Mouse (Mus musculus) c-Kit-negative CD71-positive TER-119-positive erythroid progenitor cells, embryonic 14.5 days (primary cell): ENCODE data around the gene Ifna2.

Experiments used
- DNase-seq: peaks from one replicate; pipeline ENCODE4 v3.0.0-alpha.2; 2013; ENCODE audit warnings: low read depth, low spot score

The Ifna2 gene

DNA sequence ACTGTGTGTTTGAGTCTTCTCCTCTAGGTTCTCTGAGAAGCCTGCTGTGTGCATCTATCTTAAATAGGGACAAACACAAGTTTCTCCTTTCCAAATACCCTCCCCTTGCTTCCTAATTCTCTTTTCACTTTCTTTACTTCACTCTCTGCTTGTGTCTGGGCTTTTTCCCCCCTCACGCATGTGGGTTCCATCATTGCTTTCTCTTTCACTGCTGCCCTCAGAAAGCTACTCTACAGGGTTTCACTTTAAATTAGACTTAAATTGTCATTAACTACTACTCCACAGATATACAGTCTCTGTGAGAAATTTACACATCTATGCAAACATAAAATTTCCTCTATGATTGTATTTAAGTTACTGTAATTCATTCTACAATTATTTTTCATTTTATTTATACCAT, at the start of gene Ifna2:
Gene Ifna2, minus strand, starts transcription at position 101 of the 400 bp plus-strand sequence.
- no peak for DNase-seq

DNA sequence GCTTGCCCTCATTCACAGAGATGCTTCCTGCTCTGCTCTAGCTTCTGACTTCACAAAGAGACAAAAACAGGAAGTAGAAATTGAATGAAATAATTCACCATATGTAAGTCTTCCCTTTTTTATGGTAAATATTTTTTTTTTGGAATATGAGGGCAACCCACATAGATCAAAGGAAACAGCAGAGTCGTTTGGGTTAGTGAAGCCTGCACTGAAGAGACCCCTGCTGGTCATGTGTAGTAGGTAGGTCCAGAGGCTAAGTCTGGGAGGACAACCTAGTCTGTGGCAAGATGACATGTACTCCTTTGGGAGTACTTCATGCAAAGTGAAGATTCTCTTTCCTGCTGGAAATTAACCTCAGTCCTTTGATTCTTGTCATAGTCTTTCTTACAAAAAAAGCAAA, 43.6 kb upstream of the Ifna2 start:
- no peak for DNase-seq

DNA sequence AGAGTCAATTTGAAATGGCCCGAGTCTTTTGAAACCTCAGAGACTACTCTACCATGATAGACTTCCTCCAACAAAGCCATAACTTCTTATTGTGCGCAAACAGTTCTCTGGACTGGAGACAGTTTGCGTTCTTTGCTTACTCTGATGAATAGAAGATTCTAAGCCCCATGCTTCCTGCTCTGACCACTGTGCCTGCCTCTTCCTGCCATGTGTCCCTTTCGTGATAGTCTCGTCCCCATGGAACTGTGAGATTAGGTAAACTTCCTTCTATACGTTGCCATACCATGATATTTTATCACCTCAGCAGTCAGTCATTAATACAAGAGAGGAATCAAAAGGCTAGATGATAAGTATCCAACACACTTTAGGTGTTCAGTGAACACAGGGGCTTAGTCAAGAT, 43.0 kb upstream of the Ifna2 start:
- no peak for DNase-seq

DNA sequence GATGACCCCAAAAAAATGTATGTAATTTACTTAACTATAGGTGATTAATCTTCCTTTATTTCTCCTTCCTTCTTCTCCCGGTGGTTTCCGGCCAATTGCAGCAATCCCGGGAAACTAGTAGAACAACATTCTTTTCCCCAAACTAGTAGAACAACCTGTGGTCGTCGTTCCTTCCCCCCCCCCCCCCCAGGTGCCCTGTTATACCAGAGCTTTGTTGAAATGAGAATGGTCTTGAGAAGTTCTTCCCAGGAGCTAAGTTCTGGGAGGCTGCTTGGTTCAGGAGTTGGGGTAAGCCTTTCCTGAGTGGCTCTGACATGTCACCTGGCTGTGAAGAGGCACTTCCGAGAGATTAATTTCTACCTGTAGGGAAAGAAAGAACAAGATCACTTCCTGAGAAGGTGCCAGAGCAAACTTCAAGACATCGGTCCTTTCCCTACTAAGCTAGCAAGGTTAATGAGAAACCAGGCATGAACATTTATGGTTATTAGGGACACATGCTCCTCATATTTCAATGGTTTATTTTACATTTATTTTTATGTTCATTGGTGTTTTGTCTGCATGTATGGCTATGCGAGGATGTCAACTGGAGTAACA, 39.9 kb upstream of the Ifna2 start:
- DNase-seq, result no peak

DNA sequence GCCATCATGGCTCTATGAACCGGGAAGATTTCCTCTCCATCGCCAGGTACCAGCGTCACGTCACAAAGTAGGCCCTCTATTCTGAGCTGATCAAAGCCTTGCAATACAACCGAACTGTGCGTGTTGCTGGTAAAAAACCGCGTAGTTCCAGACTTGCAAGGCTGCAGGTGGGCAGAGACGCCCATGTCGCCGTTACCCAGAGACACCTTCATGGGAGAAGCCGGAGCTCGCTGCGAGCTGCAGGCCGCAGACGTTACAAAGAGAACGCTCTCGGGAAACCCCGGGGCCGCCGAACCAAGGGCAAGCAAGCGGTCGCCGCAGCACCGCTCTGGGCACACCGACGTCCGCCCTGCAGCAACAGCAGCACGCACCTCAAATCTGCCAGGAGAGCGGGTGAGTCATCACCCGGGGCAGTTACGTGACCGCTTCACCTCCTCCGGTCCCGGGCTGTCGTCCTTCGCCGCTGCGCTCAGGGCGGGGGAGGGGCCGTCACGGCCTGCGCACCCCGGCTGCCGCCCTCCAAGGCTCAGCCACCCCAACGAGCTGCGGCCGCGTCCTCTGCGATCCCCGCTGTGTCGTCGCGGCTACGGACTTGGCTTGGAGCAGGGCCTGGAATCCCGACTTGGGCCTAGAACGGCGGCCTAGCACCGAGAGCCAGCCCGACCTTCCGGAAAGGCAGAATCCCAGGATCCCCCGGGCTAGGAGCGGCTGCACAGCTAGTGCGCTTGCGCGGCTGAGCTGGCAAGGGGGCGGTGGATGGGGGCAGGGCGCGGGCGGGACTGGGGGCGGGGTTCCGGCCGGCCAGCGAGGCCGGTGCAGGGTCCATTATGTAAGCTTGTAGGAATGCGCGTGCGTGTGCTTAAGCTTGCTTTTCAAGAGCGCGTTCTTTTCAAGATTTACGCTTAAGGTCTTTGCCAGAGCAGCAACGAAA, 38.3 kb upstream of the Ifna2 start, which contains the start of the genes Gm26566 and Klhl9:
Gene Gm26566, plus strand, starts transcription at position 15 of the 931 bp plus-strand sequence.
Gene Klhl9, minus strand, starts transcription at position 675 of the 931 bp plus-strand sequence.
- peak; percentile 66 for DNase-seq

DNA sequence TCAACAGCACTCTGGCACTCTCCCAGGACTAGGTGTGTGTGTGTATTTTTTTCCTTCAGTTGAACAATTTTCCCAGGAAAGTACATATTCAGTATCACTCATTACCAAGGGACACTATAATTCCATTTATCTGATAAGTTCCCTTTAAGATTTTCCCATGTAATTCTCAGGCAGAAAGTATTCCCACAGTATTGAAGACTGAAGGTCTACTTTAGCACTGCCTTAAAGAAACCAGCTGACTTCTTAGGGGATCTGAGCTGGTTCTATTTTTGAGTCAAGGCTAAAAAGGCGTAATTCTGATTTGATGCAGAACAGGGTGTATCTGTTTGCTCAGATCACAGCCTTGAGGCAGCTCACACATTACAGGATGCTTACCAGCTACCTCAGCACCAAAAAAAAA, 35.0 kb upstream of the Ifna2 start:
- no peak for DNase-seq

DNA sequence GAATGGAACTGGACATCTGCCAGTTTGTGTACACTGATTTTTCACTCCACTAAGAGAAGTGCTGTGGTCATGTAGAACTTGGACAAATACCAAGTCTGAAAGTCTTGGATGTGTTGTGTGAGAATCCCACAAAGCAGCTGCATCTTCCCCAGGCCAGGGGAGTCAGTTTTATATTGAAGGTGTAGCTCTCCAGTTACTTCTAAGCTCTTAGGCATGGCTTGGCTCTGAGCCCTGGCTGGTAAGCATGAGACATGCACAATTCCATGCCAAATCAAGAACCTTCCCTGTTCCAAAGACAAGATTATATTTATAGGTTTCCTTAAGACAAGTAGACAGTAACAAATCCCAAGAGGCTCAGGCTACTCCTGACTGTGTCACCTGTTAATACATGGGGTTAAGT, 31.3 kb upstream of the Ifna2 start:
- DNase-seq, result no peak

DNA sequence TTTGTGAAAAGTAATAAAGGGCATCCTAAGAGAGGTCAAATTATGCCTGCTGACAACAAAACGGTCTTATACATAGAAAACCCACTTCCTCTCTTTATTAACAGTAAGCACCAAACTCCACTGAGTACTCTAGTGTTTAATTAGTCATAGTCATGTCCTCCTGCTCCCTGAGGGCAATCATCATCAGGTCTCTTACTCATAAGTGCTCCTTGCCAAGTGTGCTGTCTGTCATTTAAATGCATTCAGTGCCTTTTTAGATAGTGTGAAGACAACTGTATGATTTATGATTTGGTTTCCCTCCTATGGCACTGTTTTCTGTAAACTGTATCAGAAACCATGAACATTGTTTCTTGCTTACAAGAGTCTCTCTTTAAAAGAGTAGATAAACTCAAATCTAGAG, 30.6 kb upstream of the Ifna2 start:
- no peak for DNase-seq

DNA sequence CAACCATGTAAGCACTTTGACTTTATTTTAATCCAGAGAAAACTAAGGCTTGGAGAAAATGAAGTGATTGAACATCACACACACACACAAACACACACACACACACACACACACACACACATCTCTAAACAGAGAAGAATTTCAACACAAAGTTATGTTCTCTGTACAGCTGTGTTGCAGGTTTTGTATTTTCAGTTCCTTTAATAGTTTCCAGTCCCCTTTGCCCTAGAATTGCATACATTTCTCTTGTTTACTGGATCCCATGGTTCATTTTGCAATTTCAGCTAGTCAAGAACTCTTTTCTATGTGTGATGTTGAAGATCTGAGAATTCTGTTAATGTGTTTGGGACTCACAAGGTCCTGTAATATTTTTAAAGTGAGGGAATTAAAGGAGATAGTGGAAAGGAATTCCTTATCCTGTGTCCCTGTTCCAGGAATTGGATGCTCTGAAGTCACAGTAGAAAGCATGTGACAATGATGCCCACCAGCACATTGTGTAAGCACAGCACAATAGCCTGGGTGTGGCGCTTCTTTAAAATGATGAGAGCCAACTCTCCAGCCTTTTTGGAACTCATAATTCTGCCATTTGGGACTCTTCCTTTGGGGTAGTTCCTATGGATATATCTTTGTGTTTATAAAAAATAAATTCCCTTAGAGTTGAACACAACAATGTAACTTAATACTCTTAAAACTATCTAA, 23.6 kb upstream of the Ifna2 start:
- DNase-seq, result no peak

DNA sequence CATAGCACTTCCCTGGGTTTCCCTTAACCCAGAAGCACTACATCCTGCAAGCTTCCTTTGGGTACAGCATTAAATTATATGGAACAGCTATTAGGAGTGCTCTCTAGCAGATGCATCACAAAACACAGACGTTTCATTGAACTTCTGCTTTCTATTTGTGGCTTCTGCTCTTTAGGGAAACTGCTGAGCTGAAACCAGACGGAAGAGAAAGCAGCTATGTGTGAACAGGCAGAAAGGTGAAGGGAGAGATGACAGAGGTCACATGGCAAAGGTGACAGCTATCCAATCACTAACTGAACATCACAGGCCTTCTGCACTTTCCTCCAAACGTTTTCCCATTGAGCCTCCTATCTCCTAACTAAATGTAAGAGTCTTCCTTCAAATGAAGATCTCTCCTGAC, 22.2 kb upstream of the Ifna2 start:
- DNase-seq, result no peak

DNA sequence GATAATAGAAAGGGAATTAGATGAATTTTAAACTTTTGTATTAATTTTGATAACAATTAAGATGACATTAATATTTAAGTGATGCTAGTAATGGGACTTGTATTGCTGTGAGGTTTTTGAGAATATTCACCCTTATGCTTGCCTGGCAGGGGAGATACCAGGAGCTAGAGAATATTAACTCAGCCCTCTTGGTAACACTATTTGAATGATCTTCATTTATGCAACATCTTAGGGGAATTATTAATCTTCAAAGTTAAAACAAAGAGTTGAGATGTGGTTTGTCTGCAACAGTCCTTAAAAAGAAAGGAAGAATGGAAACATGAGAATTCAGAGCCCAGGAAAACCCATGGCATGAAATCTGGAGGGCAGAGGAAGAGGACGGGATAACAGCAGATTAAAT, 15.6 kb upstream of the Ifna2 start:
- no peak for DNase-seq

DNA sequence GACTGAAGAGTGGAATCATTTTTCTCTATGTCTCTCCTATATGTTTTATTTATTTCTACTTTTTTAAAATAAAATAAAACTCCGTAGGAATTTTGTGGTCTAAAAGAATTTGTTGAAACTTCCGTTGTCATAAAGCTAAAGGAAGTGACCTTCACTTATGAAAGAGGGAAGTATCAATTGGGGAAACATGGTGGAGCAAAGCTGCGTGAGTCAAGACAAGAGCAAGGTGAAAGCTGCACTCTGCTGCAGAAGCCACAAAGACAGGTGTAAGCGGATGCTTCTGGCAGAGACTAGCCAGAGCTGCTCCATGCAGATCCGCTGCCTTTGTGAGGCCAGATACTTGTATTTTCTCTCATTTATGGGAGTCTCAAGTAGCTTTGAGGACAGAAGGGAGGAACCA, 15.1 kb upstream of the Ifna2 start:
- DNase-seq, result no peak

DNA sequence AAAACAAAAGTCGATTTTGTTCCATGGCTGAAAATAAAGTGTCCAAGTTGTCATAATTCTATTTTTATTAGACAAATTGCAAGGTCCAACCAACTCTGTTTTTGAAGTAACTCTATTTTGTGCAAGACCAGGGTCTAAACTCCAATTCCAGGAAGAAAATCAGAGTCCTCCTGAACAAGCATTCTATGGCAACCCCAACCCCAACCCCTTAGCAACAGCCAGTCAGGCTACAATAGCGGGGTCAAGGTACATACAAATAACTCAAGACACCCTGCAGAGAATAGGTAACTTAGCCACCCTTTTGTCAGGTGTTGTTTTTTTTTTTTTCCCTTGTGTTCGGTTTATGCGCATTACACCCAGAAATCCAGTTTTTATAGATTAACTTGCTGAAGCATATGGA, 14.0 kb upstream of the Ifna2 start:
- DNase-seq, result no peak

DNA sequence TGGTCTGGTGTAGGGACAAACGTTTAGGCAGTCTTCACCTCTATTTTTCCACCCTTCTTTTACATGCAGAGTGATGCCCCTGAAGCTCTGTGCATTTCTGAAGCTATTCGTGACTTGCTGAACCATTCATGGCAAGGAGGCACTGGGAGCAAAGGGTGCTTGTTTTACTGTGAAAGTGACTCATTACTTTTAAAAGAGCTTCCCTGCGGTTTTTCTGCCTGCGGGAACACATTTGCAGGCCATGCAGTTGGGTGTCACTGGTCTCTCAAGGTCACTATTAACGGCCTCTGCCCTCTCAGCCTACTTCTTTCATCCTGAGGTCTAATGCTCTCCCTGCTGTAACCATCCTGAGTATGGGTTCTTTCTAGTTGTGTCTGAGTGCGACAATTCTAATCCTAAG, 13.4 kb upstream of the Ifna2 start:
- DNase-seq, result no peak

DNA sequence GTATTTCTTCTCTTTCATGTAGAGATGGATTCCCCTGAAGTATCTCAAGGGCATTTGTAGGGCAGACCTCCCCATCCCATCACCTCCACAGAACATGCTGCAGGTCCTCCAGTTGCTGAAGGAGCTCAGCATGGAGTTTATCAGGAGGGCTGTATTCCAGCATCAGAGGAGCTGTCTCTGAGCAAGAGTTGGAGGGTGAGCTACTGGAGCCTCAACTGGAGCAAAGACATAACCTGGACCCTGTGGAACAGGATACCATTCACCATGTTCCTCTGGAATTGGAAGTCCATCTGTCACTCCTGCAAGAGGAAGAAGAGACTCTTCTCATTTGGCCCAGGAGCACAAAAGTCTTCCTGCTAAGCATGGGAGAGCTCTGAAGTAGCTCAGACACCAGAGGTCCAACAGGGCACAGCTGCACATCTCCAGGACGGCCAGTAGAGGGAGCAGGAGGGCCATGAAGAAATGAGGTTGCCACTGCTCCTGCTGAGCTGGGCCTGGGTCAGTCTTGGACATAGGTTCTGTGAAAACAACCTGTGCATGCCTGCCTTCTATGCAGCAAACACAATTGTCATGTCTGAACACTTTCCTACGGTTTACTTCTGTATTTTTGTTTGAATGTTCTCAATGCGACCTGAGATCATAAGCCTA, 12.6 kb upstream of the Ifna2 start:
- DNase-seq, result peak; percentile 22

DNA sequence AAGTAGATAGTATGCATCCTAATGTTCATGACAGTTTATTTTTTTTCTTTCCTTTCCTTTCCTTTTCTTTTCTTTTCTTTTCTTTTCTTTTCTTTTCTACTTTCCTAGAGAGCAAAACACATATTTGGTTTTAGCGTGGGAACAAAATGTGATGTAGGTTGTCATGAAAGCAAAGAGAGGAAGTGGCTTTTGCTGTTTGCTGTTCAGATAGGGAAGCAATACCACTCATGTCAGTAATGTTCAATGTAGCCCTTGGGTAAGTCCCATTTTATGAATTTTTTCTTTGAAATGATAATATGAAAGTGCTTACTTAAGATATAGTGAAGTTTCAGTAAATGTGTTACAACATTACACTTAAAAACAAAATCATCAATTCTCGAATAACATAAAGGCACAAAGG, 9.7 kb upstream of the Ifna2 start:
- DNase-seq, result no peak

DNA sequence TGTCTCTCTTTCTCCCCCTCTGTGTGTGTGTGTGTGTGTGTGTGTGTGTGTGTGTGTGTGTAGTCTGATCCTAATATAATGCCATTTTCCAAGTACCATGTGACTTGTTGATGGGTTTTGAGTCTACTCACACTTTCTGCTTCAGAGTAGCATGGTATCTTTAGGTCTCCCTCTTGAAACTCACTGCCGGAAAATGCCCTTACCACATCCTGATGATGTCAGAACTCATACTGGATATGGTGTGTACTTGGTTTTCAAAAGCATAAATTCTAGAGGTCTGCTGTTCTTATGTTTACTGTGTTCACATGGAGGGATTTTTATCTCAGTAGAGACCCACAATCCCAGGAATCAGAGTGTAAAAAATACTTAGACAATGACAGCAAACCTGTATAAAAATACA, 8.8 kb upstream of the Ifna2 start:
- DNase-seq, result no peak

DNA sequence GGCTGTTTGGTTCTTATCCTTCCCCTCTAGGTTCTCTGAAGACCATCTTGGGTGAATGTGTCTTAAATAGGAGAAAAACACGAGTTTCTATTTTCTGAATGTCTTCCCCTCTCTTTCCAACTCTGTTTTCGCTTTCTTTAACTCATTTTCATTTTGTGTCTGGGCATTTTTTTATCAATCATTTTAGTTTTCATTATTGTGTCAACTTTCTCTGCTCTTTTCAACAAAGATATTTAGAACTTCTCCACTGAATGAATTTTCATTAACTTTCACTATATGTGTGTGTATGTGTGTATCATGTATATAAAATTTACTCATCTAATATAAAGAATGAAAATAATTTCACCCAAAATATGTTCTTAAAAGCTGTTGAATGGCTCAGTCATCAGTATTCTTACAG, 7.5 kb upstream of the Ifna2 start, which contains the start of gene Ifnab:
Gene Ifnab, minus strand, starts transcription at position 101 of the 400 bp plus-strand sequence.
- no peak for DNase-seq

DNA sequence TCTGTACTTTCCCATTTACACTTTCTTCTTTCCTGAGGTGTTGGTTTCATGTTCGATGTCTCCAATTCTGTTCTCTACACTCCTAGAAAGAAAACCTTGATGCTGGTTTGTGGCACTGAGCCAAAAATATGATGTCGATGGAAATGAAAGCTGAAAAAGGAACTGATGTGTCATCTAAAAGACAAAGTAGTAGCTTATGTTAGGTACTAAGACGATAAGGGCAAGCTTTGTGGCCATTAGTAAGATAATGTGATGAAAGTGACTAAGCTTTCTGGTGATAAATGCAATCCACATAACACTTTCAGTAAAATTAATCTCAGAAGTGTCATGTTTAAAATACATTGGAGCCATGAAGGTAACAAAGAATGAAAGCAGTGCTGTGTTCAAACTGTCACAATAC, 2.4 kb downstream of the Ifna2 start:
- no peak for DNase-seq

DNA sequence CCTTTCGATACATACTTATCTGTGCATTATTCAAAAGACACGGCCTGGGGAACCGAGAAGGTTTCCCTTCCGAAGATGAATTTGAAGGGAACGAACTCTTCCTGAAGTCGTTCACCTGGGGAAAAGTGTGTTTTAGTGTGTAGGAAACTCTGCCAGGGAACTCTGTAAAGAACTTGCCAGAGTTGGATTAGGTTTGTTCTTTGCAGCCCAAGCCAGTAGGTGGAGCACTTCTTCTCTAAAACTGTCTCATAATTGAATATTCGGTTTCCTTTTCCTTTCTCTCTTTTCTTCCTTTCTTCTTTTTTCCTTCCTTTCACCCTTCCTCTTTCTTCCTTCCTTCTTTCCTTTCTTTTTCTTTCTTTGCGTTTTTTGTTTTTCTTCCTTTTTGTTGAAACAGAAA, 3.4 kb downstream of the Ifna2 start:
- DNase-seq, result no peak

DNA sequence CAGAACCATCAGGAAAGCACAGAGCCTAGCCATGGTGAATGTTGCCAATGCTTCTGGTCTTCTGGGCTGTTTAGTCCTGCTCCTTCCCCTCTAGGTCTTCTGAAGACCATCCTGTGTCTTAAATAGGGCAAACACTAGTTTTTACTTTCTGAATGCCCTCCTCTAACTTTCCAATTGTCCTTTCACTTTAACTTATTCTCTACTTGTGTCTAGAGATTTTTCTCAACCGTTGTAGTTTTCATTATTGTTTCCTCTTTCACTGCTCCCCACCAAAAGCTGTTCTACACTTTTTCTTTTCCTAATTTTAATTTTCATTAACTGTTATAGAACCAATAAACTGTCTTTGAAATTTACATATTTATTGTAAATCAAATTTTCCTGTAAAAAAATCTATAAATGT, 6.9 kb downstream of the Ifna2 start, which contains the start of gene Ifna16:
Gene Ifna16, minus strand, starts transcription at position 101 of the 400 bp plus-strand sequence.
- no peak for DNase-seq

DNA sequence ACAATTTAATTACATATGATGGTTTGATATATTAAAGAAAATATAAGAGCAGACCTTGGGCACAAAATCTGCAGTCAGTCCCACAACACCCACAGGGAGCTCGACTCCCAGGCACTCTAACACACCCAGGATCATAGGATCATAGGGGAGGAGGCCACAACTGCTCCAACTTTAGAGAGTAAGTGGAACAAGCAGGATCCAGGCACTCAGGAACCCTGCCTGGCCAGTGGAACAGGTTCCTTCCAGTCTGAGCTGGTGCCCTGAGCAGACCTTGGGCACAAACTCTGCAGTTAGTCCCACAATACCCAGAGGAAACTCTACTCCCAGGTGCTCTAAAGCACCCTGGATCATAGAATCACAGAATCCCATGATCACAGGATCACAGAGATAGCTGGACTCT, 28.3 kb downstream of the Ifna2 start:
- DNase-seq, result no peak
